Mouse (Mus musculus) right cerebral cortex, postnatal 36 days (tissue): Measurements from ENCODE around the gene D730048I06Rik.
"Not testable (repeated sequence)": the region's sequence is repeated elsewhere in the genome, so short reads cannot be mapped to it uniquely, and the experiment has no call there.

Source experiments
- DNase-seq, 2 experiments: peaks; one replicate each; pipeline ENCODE4 v3.0.0; 2022; ENCODE audit warnings: low spot score in 2 of 2, mixed read lengths in 1 of 2

Gene D730048I06Rik

GRCm38 (mm10) chr9:35790001-35790400 is at the start of gene D730048I06Rik, which contains the start of gene Gm27235:
Gene D730048I06Rik, minus strand, starts transcription at chr9:35790112.
Gene Gm27235, minus strand, starts transcription at chr9:35790101.
- DNase-seq, result no peak

- not testable (repeated sequence) for DNase-seq
Measured at GRCm38 (mm10) chr9:35817881-35818280, 28.0 kb upstream of the D730048I06Rik start.

- no peak for DNase-seq
Measured at GRCm38 (mm10) chr9:35798146-35798545, 8.2 kb upstream of the D730048I06Rik start.

- DNase-seq, result no peak
Measured at GRCm38 (mm10) chr9:35778009-35778408, 11.9 kb downstream of the D730048I06Rik start, which contains the start of gene Gm17727. Gene Gm17727, minus strand, starts transcription at chr9:35778109.

GRCm38 (mm10) chr9:35756843-35757242 is 33.1 kb downstream of the D730048I06Rik start:
- DNase-seq, result no peak

- DNase-seq, result no peak
Measured at GRCm38 (mm10) chr9:35740749-35741148, 49.2 kb downstream of the D730048I06Rik start, which contains the start of gene Gm17677. Gene Gm17677, plus strand, starts transcription at chr9:35741049.
